Mouse (Mus musculus): ENCODE data around the gene Mnat1. TPM values are rescaled to one million over a fixed set of nuclear protein-coding genes. Genes with fewer than 3 reads are reported as not detected.
A peak's percentile ranks its signal among the peaks of the same experiment; 100 is the strongest.
"Not testable (repeated sequence)": the region's sequence is repeated elsewhere in the genome, so short reads cannot be mapped to it uniquely, and the experiment has no call there.

Gene Mnat1
- polyA plus RNA-seq (2015; fragmentation: Nextera tagmentation; extraction: Ambion mirVana), result 31.4 and 31.9 TPM in 2 replicates

- 1% methylated on average over 23 of the region's 23 CpGs for WGBS
- Histone ChIP-seq H3K36me3 (no peaks in the 10 kb centered on the region), H3K4me2 (peak within 1 kb of the TSS; percentile 60), H3K27me3 (no peaks in the 10 kb centered on the region), H3K9ac (peak within 1 kb of the TSS; percentile 72), H3K4me1 (peaks cover 16% of the 10 kb centered on the region), H3K9me3 (no peaks in the 10 kb centered on the region), H3K4me3 (peak within 1 kb of the TSS; percentile 86), H3K27ac (0 out of 2 replicates have a peak within 1 kb of the TSS, but pooled peaks have one; percentile 47)
- peak; percentile 42 for ATAC-seq (ENCODE audit: borderline replicate concordance, extremely low read depth, low FRiP score, low TSS enrichment)
These were observed at the start of gene Mnat1 for GRCm38 (mm10) chr12:73123093-73124041. Gene Mnat1 (plus strand): TSS chr12:73123717.

GRCm38 (mm10) chr12:73081828-73082227, 41.7 kb upstream of the Mnat1 start:
- not testable (repeated sequence) for ATAC-seq (ENCODE audit: borderline replicate concordance, extremely low read depth, low FRiP score, low TSS enrichment); H3K4me1 ChIP-seq; H3K9me3 ChIP-seq; H3K4me2 ChIP-seq; H3K4me3 ChIP-seq; H3K27ac ChIP-seq; H3K27me3 ChIP-seq; H3K36me3 ChIP-seq; H3K9ac ChIP-seq
- 88% methylated on average over 4 of the region's 4 CpGs for WGBS

GRCm38 (mm10) chr12:73083773-73084172, 39.7 kb upstream of the Mnat1 start:
- 65% methylated on average over 4 of the region's 4 CpGs for WGBS
- no peaks in the 10 kb centered on the region for H3K27me3 ChIP-seq
- no peak overlapping the region for H3K4me2 ChIP-seq
- no peak overlapping the region for H3K27ac ChIP-seq
- H3K9me3 ChIP-seq, result no peaks in the 10 kb centered on the region
- no peak overlapping the region for H3K4me3 ChIP-seq
- H3K9ac ChIP-seq, result no peak overlapping the region
- H3K36me3 ChIP-seq, result no peaks in the 10 kb centered on the region
- H3K4me1 ChIP-seq, result no peaks in the 10 kb centered on the region
- no peak for ATAC-seq (ENCODE audit: borderline replicate concordance, extremely low read depth, low FRiP score, low TSS enrichment)

GRCm38 (mm10) chr12:73085739-73086630, 37.5 kb upstream of the Mnat1 start:
- 39% methylated on average over 11 of the region's 11 CpGs for WGBS
- no peak overlapping the region for H3K4me3 ChIP-seq
- H3K9ac ChIP-seq, result no peak overlapping the region
- H3K27ac ChIP-seq, result no peak overlapping the region
- no peaks in the 10 kb centered on the region for H3K4me1 ChIP-seq
- H3K27me3 ChIP-seq, result no peaks in the 10 kb centered on the region
- H3K9me3 ChIP-seq, result no peaks in the 10 kb centered on the region
- no peak for ATAC-seq (ENCODE audit: borderline replicate concordance, extremely low read depth, low FRiP score, low TSS enrichment)
- H3K4me2 ChIP-seq, result no peak overlapping the region
- no peaks in the 10 kb centered on the region for H3K36me3 ChIP-seq

- 86% methylated on average over 7 of the region's 7 CpGs for whole genome bisulfite sequencing
These were observed 36.4 kb upstream of the Mnat1 start for GRCm38 (mm10) chr12:73087086-73087485.

GRCm38 (mm10) chr12:73088500-73088899, 35.0 kb upstream of the Mnat1 start:
- no peaks in the 10 kb centered on the region for H3K27me3 ChIP-seq
- H3K9ac ChIP-seq, result no peak overlapping the region
- no peak overlapping the region for H3K4me2 ChIP-seq
- no peak overlapping the region for H3K4me3 ChIP-seq
- no peaks in the 10 kb centered on the region for H3K4me1 ChIP-seq
- H3K27ac ChIP-seq, result no peak overlapping the region
- WGBS, result 49% methylated on average over 5 of the region's 5 CpGs
- no peaks in the 10 kb centered on the region for H3K36me3 ChIP-seq
- no peaks in the 10 kb centered on the region for H3K9me3 ChIP-seq
- ATAC-seq (ENCODE audit: borderline replicate concordance, extremely low read depth, low FRiP score, low TSS enrichment), result no peak

More at GRCm38 (mm10) chr12:73087086-73087485, 36.4 kb upstream of the Mnat1 start:
- no peak overlapping the region for H3K4me2 ChIP-seq
- H3K36me3 ChIP-seq, result no peaks in the 10 kb centered on the region
- no peak overlapping the region for H3K9ac ChIP-seq
- ATAC-seq (ENCODE audit: borderline replicate concordance, extremely low read depth, low FRiP score, low TSS enrichment), result no peak
- H3K27ac ChIP-seq, result no peak overlapping the region
- H3K27me3 ChIP-seq, result no peaks in the 10 kb centered on the region
- no peak overlapping the region for H3K4me3 ChIP-seq
- H3K4me1 ChIP-seq, result no peaks in the 10 kb centered on the region
- no peaks in the 10 kb centered on the region for H3K9me3 ChIP-seq

GRCm38 (mm10) chr12:73088911-73089310, 34.6 kb upstream of the Mnat1 start:
- Histone ChIP-seq H3K27ac (no peak overlapping the region), H3K9me3 (no peaks in the 10 kb centered on the region), H3K36me3 (no peaks in the 10 kb centered on the region), H3K4me2 (no peak overlapping the region), H3K4me1 (no peaks in the 10 kb centered on the region), H3K9ac (no peak overlapping the region), H3K27me3 (no peaks in the 10 kb centered on the region), H3K4me3 (no peak overlapping the region)
- 61% methylated on average over 5 of the region's 5 CpGs for WGBS
- ATAC-seq (ENCODE audit: borderline replicate concordance, extremely low read depth, low FRiP score, low TSS enrichment), result no peak

- Histone ChIP-seq H3K27ac (peak overlapping the region; percentile 32; the same call in 1 of the 2 replicates), H3K9me3 (no peaks in the 10 kb centered on the region), H3K4me3 (no peak overlapping the region), H3K36me3 (no peaks in the 10 kb centered on the region), H3K4me2 (no peak overlapping the region), H3K9ac (no peak overlapping the region), H3K27me3 (no peaks in the 10 kb centered on the region), H3K4me1 (no peaks in the 10 kb centered on the region)
- ATAC-seq (ENCODE audit: borderline replicate concordance, extremely low read depth, low FRiP score, low TSS enrichment), result no peak
- WGBS, result 39% methylated on average over 7 of the region's 7 CpGs
These were observed 32.7 kb upstream of the Mnat1 start for GRCm38 (mm10) chr12:73090672-73091335.

GRCm38 (mm10) chr12:73094189-73094588, 29.3 kb upstream of the Mnat1 start:
- H3K27ac ChIP-seq, result no peak overlapping the region
- H3K9ac ChIP-seq, result no peak overlapping the region
- H3K27me3 ChIP-seq, result no peaks in the 10 kb centered on the region
- no peaks in the 10 kb centered on the region for H3K9me3 ChIP-seq
- ATAC-seq (ENCODE audit: borderline replicate concordance, extremely low read depth, low FRiP score, low TSS enrichment), result no peak
- H3K4me1 ChIP-seq, result peaks cover 13% of the 10 kb centered on the region; the same call in 1 of the 2 replicates
- WGBS, result 59% methylated on average over 2 of the region's 2 CpGs
- H3K36me3 ChIP-seq, result no peaks in the 10 kb centered on the region
- H3K4me3 ChIP-seq, result no peak overlapping the region
- H3K4me2 ChIP-seq, result no peak overlapping the region

GRCm38 (mm10) chr12:73094605-73095004, 28.9 kb upstream of the Mnat1 start:
- ATAC-seq (ENCODE audit: borderline replicate concordance, extremely low read depth, low FRiP score, low TSS enrichment), result no peak
- H3K4me1 ChIP-seq, result peaks cover 13% of the 10 kb centered on the region; the same call in 1 of the 2 replicates
- H3K4me3 ChIP-seq, result no peak overlapping the region
- no peaks in the 10 kb centered on the region for H3K9me3 ChIP-seq
- H3K9ac ChIP-seq, result no peak overlapping the region
- H3K4me2 ChIP-seq, result no peak overlapping the region
- no peaks in the 10 kb centered on the region for H3K27me3 ChIP-seq
- 32% methylated on average over 2 of the region's 2 CpGs for WGBS
- H3K36me3 ChIP-seq, result no peaks in the 10 kb centered on the region
- H3K27ac ChIP-seq, result no peak overlapping the region

- H3K4me2 ChIP-seq; H3K9ac ChIP-seq; H3K4me3 ChIP-seq; ATAC-seq (ENCODE audit: borderline replicate concordance, extremely low read depth, low FRiP score, low TSS enrichment); H3K9me3 ChIP-seq; H3K36me3 ChIP-seq; H3K27me3 ChIP-seq; H3K27ac ChIP-seq: not testable (repeated sequence)
- WGBS, result 89% methylated on average over 5 of the region's 5 CpGs
- H3K4me1 ChIP-seq, result peaks cover 13% of the 10 kb centered on the region; the same call in 1 of the 2 replicates
These were observed 27.3 kb upstream of the Mnat1 start for GRCm38 (mm10) chr12:73096177-73096576.

All from lung, embryonic 15.5 days (tissue).